Mouse (Mus musculus) small intestine, adult 2 months (tissue): ENCODE results near the gene Islr. TPM values are rescaled to one million over a fixed set of nuclear protein-coding genes. Genes with fewer than 3 reads are reported as not detected.

ENCODE experiments used
- H3K27ac ChIP-seq: fragments of 200-500 bp; 2 replicates; pipeline ENCODE4 v1.5.1; 2012; ENCODE audit warnings: low read depth, low read length, control low read depth, inconsistent platforms; ENCODE audit not compliant: insufficient read depth
- H3K27me3 ChIP-seq: fragments of 200-500 bp; 2 replicates; pipeline ENCODE4 v1.6.1; 2012; ENCODE audit warnings: mild to moderate bottlenecking, moderate library complexity, low read length, inconsistent platforms; ENCODE audit not compliant: control insufficient read depth, insufficient read depth
- H3K36me3 ChIP-seq: fragments of 200-500 bp; 2 replicates; pipeline ENCODE4 v1.6.1; 2012; ENCODE audit warnings: mild to moderate bottlenecking, low read length, control low read depth, inconsistent platforms; ENCODE audit not compliant: control insufficient read depth, insufficient read depth
- H3K4me1 ChIP-seq: fragments of 200-500 bp; 2 replicates; pipeline ENCODE4 v1.6.1; 2012; ENCODE audit warnings: low read length, inconsistent platforms, mixed read lengths; ENCODE audit not compliant: control insufficient read depth, insufficient read depth, insufficient read length
- H3K4me3 ChIP-seq: fragments of 200-500 bp; 2 replicates; pipeline ENCODE4 v1.5.1; 2012; ENCODE audit warnings: low read depth, mild to moderate bottlenecking, control low read depth, inconsistent platforms, low read length, moderate library complexity
- CTCF ChIP-seq: fragments of 200-500 bp; IDR thresholded peaks from 2 replicates; pipeline ENCODE4 v1.5.1; 2012; ENCODE audit warnings: low read depth, mild to moderate bottlenecking, control low read depth, inconsistent platforms, low read length, moderate library complexity, mixed read lengths; ENCODE audit not compliant: insufficient replicate concordance, insufficient read length; ENCODE audit errors: extremely low read depth
- POLR2A ChIP-seq: fragments of 200-500 bp; IDR thresholded peaks from 2 replicates; pipeline ENCODE4 v1.6.1; 2012; ENCODE audit warnings: low read depth, mild to moderate bottlenecking, control low read depth, inconsistent platforms, low read length, moderate library complexity
- WGBS: fragments of 180-500 bp; shearing (Covaris S2); methylation state at CpG from one replicate; pipeline ENCODE4 v1.1.7; 2018; 5-methylcytosine and 5-hydroxymethylcytosine counted together
- polyA plus RNA-seq: library from polyadenylated mRNA; depleted of rRNA; stranded (reverse); fragments of >200 nt; gene quantifications from 2 replicates; pipeline ENCODE4 v1.2.3, GENCODE M21; 2012

Gene Islr
- polyA plus RNA-seq, 1 experiment, result 31.4 TPM

DNA sequence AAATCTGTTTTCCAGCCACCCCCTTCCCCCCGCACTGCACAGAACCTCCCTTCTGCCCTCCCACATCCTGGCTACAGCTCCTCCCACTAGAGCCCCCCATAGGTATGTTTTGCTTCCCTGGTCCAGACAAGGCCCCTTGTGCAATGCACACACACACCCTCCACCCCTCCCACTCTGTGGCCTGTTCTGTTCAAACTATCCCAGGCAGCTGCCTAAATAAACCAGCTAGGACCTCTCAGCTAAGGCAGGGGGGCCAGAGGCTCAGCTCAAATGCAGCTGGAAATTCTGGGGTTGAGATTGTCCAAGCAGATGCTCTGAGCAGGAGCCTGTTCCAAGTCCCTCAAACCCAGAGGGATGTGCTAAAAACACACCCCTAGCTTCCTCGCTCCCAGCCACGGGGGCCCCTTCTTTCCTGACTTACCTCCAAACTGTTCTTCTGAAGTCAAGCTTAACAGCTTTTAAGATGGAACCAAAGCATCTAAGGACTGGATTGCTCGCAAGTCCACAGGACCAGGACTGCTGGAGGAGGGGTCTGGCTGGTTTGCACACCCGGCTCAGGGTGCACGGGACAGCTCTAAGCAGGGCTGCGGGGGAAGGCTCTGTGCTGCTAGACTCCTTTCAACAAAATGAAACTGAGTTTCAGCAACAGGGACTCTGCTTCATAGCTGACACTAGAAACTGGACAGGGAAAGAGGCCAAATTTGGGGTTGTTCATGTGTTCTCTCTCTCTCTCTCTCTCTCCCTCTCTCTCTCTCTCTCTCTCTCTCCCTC lies 45.4 kb downstream of the Islr start:
- peaks cover 6% of the 10 kb centered on the region; the same call in 1 of the 2 replicates for H3K4me1 ChIP-seq
- peak overlapping the region; percentile 74 for H3K27ac ChIP-seq
- no peaks in the 10 kb centered on the region for H3K36me3 ChIP-seq
- H3K27me3 ChIP-seq, result no peaks in the 10 kb centered on the region
- no peak for TF ChIP-seq CTCF
- no peak for TF ChIP-seq POLR2A
- H3K4me3 ChIP-seq, result peak overlapping the region; percentile 44
- 33% methylated on average over 7 of the region's 7 CpGs for WGBS

DNA sequence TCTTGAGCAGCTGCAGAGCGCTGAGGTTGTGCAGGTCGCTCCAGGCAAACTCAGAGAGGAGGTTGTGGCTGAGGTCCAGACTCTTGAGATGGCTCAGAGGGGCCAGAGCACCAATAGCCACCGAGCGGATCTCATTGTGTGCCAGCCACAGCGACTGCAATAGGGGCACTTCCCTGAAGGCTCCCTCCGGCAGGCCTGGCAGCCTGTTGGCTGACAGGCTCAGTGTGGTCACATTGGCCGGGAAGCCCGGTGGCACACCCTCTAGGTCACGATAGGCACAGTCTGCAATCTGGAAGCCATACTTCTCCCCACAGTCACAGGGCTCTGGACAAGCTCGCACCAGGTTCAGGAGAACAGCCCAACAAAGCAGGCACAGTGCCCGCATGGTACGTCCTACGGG lies 46.3 kb downstream of the Islr start:
- H3K4me1 ChIP-seq, result peaks cover 6% of the 10 kb centered on the region; the same call in 1 of the 2 replicates

DNA sequence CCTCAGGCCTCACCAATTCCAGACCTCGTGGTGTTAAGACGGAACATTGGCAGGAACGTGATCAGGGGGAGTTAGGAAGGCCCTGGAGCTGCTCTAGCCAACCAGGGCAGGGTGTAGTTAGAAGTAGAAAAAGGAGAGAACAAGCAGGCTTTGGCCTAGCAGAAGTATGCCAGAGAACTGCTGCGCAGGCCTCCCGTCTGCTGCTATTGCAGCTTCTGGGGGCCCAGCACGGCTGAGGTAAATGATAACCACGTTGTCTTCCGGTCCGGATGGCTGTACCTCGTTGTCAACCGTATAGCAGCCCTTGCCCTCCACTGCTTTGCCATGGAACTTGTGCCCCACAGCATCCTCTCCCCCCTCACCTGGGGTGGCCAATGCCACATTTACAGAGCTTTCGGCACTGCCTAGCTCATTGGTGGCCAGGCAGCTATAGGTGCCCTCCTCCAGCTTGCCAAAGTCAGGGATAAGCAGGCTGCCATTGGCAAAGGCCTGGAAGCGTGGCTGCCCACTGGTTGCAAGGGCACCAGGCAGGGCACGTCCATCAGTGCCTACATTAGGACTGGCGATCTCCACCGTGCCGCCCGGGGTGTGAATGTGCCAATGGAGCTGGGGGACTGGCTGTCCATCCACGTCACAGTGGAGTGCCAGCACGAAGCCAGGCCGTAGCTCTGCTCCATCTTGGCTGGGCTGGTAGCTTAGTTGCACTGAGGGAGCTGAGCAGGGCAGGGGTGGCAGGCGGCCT lies 47.1 kb downstream of the Islr start:
- WGBS, result 89% methylated on average over 22 of the region's 22 CpGs
- H3K27ac ChIP-seq, result no peak overlapping the region
- H3K36me3 ChIP-seq, result no peaks in the 10 kb centered on the region
- H3K4me1 ChIP-seq, result peaks cover 6% of the 10 kb centered on the region; the same call in 1 of the 2 replicates
- H3K4me3 ChIP-seq, result no peak overlapping the region; the same call in 1 of the 2 replicates
- no peak for TF ChIP-seq CTCF
- no peak for TF ChIP-seq POLR2A
- no peaks in the 10 kb centered on the region for H3K27me3 ChIP-seq

More for the DNA sequence above, 46.3 kb downstream of the Islr start:
- Histone ChIP-seq H3K4me3 (peak overlapping the region; percentile 44), H3K27me3 (no peaks in the 10 kb centered on the region), H3K36me3 (no peaks in the 10 kb centered on the region), H3K27ac (peak overlapping the region; percentile 74)
- no peak for TF ChIP-seq CTCF
- no peak for TF ChIP-seq POLR2A
- WGBS, result 70% methylated on average over 13 of the region's 13 CpGs

DNA sequence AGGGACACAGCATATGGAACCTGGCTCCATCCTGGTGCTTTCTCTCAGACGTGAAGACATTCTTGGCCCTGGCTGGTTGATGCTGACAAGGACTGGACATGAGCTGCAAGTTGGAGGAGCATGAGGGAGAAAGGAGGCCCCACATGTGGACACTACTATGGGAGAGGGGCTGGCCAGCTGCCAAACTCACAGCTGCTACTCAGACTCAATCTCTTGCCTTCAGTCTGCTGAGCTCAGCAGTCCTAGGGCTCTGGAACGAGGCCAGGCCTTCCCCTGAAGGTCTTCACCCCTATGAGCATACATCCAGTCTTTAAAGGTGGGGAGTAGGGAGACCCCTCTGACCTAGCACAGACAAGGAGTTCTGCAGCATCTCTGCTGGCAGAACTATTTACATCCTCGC lies 48.7 kb downstream of the Islr start:
- TF ChIP-seq POLR2A, result no peak
- no peak for TF ChIP-seq CTCF
- H3K27me3 ChIP-seq, result no peaks in the 10 kb centered on the region
- 57% methylated on average over 3 of the region's 3 CpGs for WGBS
- no peak overlapping the region for H3K27ac ChIP-seq
- H3K36me3 ChIP-seq, result no peaks in the 10 kb centered on the region
- H3K4me1 ChIP-seq, result peaks cover 6% of the 10 kb centered on the region; the same call in 1 of the 2 replicates
- H3K4me3 ChIP-seq, result no peak overlapping the region

DNA sequence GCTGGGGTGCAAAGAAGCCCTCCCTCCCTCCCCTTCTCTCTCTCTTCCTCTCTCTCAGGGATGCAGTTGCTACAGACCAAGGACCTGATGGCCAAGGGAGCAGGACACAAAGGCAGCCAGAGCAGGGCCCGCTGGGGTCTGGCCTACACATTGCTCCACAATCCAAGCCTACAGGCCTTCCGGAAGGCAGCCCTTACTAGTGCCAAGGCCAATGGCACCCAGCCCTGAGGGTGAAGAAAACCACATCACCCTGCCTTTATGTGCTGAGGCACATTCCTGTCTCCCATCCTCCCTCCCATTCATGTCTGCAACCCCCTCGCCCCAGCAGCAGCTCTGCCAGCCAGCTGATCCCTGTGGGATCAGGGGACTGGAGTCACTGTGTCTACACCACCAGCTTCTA lies 51.0 kb downstream of the Islr start:
- H3K4me1 ChIP-seq, result peaks cover 6% of the 10 kb centered on the region; the same call in 1 of the 2 replicates
- H3K27ac ChIP-seq, result no peak overlapping the region
- TF ChIP-seq POLR2A (no peak), CTCF (no peak)
- WGBS, result 80% methylated on average over 3 of the region's 3 CpGs
- H3K36me3 ChIP-seq, result no peaks in the 10 kb centered on the region
- no peak overlapping the region for H3K4me3 ChIP-seq
- H3K27me3 ChIP-seq, result no peaks in the 10 kb centered on the region

DNA sequence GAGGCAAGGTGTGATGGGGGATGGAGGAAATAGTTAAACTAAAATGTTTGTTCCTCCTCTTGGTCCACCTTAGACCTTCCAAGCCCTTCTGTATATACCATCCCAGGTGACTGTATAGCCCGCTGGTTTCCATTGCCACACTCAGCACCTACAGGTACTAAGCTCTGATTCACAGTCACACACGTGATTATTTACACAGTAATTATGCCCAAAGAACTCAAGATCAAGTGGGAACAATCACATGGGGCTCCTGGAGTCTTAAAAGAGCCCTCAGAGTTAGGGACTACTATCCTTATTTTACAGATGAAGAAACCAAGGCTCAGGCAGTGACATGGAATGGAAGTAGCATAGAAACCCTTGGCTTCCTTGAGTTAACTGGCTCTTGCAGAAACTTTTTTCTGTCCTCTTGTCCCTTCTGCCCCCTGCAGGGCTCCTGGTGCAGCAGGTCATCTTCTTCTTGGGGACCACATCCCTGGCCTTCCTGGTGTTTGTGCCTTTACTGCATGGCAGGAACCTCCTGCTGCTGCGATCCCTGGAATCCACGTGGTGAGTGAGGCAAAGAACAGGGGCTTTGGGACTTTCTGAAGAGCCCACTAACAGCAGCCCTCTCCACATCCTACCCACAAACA lies 53.3 kb downstream of the Islr start:
- Histone ChIP-seq H3K27ac (no peak overlapping the region), H3K36me3 (no peaks in the 10 kb centered on the region), H3K27me3 (no peaks in the 10 kb centered on the region), H3K4me3 (no peak overlapping the region), H3K4me1 (no peaks in the 10 kb centered on the region)
- 54% methylated on average over 4 of the region's 4 CpGs for WGBS
- no peak for TF ChIP-seq CTCF
- TF ChIP-seq POLR2A, result no peak
